Mouse (Mus musculus) forebrain, postnatal 0 days (tissue): ENCODE measurements around the gene Gorasp1. TPM values are rescaled to one million over a fixed set of nuclear protein-coding genes. Genes with fewer than 3 reads are reported as not detected.

Source experiments
- ATAC-seq: fragments of 200-750 bp; cut with Nextera tagmentation; 2 replicates; pipeline ENCODE4 v1.8.0; 2017; ENCODE audit warnings: mild to moderate bottlenecking, moderate library complexity
- DNase-seq: peaks from one replicate; pipeline ENCODE4 v3.0.0-alpha.2; 2015
- H3K27ac ChIP-seq: fragments of 300-500 bp; sonication (generic); 2 replicates; pipeline ENCODE4 v1.5.1; 2014; ENCODE audit warnings: low read depth, mild to moderate bottlenecking, antibody characterized with exemption, low read length, moderate library complexity, mixed read lengths
- H3K27me3 ChIP-seq: fragments of 300-500 bp; sonication (generic); 2 replicates; pipeline ENCODE4 v1.6.1; 2014; ENCODE audit warnings: mild to moderate bottlenecking, low read length, mixed read lengths; ENCODE audit not compliant: insufficient read depth
- H3K36me3 ChIP-seq: fragments of 300-500 bp; sonication (generic); 2 replicates; pipeline ENCODE4 v1.6.1; 2014; ENCODE audit warnings: mild to moderate bottlenecking, moderate library complexity; ENCODE audit not compliant: insufficient read depth
- H3K4me1 ChIP-seq: fragments of 300-500 bp; sonication (generic); 2 replicates; pipeline ENCODE4 v1.6.1; 2014; ENCODE audit warnings: antibody characterized with exemption; ENCODE audit not compliant: insufficient read depth
- H3K4me2 ChIP-seq: fragments of 300-500 bp; sonication (generic); 2 replicates; pipeline ENCODE4 v1.6.1; 2014; ENCODE audit warnings: low read depth, mild to moderate bottlenecking, moderate library complexity
- H3K4me3 ChIP-seq: fragments of 300-500 bp; sonication (generic); 2 replicates; pipeline ENCODE4 v1.5.1; 2014; ENCODE audit warnings: low read depth, low read length, mixed read lengths
- H3K9ac ChIP-seq: fragments of 300-500 bp; sonication (generic); 2 replicates; pipeline ENCODE4 v1.6.1; 2014; ENCODE audit warnings: mild to moderate bottlenecking
- H3K9me3 ChIP-seq: fragments of 300-500 bp; sonication (generic); 2 replicates; pipeline ENCODE4 v1.6.1; 2016; ENCODE audit warnings: low read length
- CTCF ChIP-seq: sonication (generic); IDR thresholded peaks from 2 replicates; pipeline ENCODE4 v1.5.1; 2016; ENCODE audit warnings: antibody characterized with exemption, control low read depth, low read depth
- WGBS: fragments of 180-500 bp; shearing (Covaris S2); extraction: QIAGEN DNeasy Blood & Tissue Kit; methylation state at CpG from one replicate; pipeline ENCODE4 v1.1.7; 2014; 5-methylcytosine and 5-hydroxymethylcytosine counted together
- polyA plus RNA-seq: library from polyadenylated mRNA; unstranded; fragments of >200 nt; fragmentation: Nextera tagmentation; extraction: Ambion mirVana; gene quantifications from 2 replicates; pipeline ENCODE4 v1.2.1, GENCODE M21; 2015
- total RNA-seq: library from RNA; depleted of rRNA; stranded (reverse); fragments of >200 nt; gene quantifications from 2 replicates; pipeline ENCODE4 v1.2.3, GENCODE M21; 2014

The Gorasp1 gene
- total and polyA plus RNA-seq, 2 experiments from 2014 or later, result 24.0 to 27.9 TPM

- Histone ChIP-seq H3K9ac (no peak overlapping the region), H3K4me2 (no peak overlapping the region), H3K27ac (no peak overlapping the region), H3K4me3 (no peak overlapping the region), H3K9me3 (no peaks in the 10 kb centered on the region), H3K27me3 (no peaks in the 10 kb centered on the region), H3K4me1 (no peaks in the 10 kb centered on the region), H3K36me3 (peaks cover 49% of the 10 kb centered on the region)
- ATAC-seq (no peak), DNase-seq (no peak)
- no peak for TF ChIP-seq CTCF
- WGBS, result 87% methylated on average over 12 of the region's 12 CpGs
Measured at GRCm38 (mm10) chr9:119902410-119903151, 34.8 kb downstream of the Gorasp1 start.

- Histone ChIP-seq H3K4me3 (no peak overlapping the region), H3K27ac (no peak overlapping the region), H3K36me3 (peaks cover 20% of the 10 kb centered on the region), H3K9ac (no peak overlapping the region), H3K4me2 (no peak overlapping the region), H3K27me3 (no peaks in the 10 kb centered on the region), H3K4me1 (0 out of 2 replicates have a peak, but pooled peaks cover 6% of the 10 kb centered on the region), H3K9me3 (no peaks in the 10 kb centered on the region)
- DNase-seq (no peak), ATAC-seq (no peak)
- TF ChIP-seq CTCF, result no peak
- 94% methylated on average over 2 of the region's 2 CpGs for WGBS
Measured at GRCm38 (mm10) chr9:119899446-119899845, 37.9 kb downstream of the Gorasp1 start.

GRCm38 (mm10) chr9:119895040-119895721 lies 42.2 kb downstream of the Gorasp1 start:
- Histone ChIP-seq H3K27ac (peak overlapping the region; percentile 83), H3K9me3 (no peaks in the 10 kb centered on the region), H3K27me3 (no peaks in the 10 kb centered on the region), H3K4me2 (peak overlapping the region; percentile 83), H3K36me3 (0 out of 2 replicates have a peak, but pooled peaks cover 4% of the 10 kb centered on the region), H3K9ac (peak overlapping the region; percentile 73), H3K4me1 (peaks cover 12% of the 10 kb centered on the region; the same call in 1 of the 2 replicates), H3K4me3 (peak overlapping the region; percentile 94)
- TF ChIP-seq CTCF, result no peak
- peak; percentile 60 for ATAC-seq
- peak; percentile 18 for DNase-seq
- 2% methylated on average over 44 of the region's 71 CpGs for WGBS

GRCm38 (mm10) chr9:119894339-119895009 lies 42.9 kb downstream of the Gorasp1 start, which contains the start of gene Wdr48:
Wdr48 (plus strand) TSS chr9:119894878.
- Histone ChIP-seq H3K36me3 (0 out of 2 replicates have a peak, but pooled peaks cover 4% of the 10 kb centered on the region), H3K4me2 (peak within 1 kb of the TSS; percentile 83), H3K4me1 (peaks cover 12% of the 10 kb centered on the region; the same call in 1 of the 2 replicates), H3K9ac (peak within 1 kb of the TSS; percentile 73), H3K27me3 (no peaks in the 10 kb centered on the region), H3K4me3 (peak within 1 kb of the TSS; percentile 94), H3K27ac (peak within 1 kb of the TSS; percentile 83), H3K9me3 (no peaks in the 10 kb centered on the region)
- peak; percentile 99 for ATAC-seq
- no peak for TF ChIP-seq CTCF
- peak; percentile 99 for DNase-seq
- 5% methylated on average over 34 of the region's 34 CpGs for WGBS

GRCm38 (mm10) chr9:119893881-119894280 lies 43.5 kb downstream of the Gorasp1 start:
- Histone ChIP-seq H3K27me3 (no peaks in the 10 kb centered on the region), H3K36me3 (0 out of 2 replicates have a peak, but pooled peaks cover 4% of the 10 kb centered on the region), H3K27ac (peak overlapping the region; percentile 83; the same call in 1 of the 2 replicates), H3K9me3 (no peaks in the 10 kb centered on the region), H3K4me1 (peaks cover 12% of the 10 kb centered on the region; the same call in 1 of the 2 replicates), H3K4me2 (peak overlapping the region; percentile 83), H3K4me3 (no peak overlapping the region), H3K9ac (no peak overlapping the region)
- no peak for TF ChIP-seq CTCF
- WGBS, result 89% methylated on average over 5 of the region's 5 CpGs
- ATAC-seq, result no peak
- DNase-seq, result no peak

- Histone ChIP-seq H3K27me3 (no peaks in the 10 kb centered on the region), H3K4me1 (peaks cover 13% of the 10 kb centered on the region; the same call in 1 of the 2 replicates), H3K27ac (no peak overlapping the region), H3K4me2 (no peak overlapping the region), H3K36me3 (no peaks in the 10 kb centered on the region), H3K9me3 (no peaks in the 10 kb centered on the region), H3K4me3 (no peak overlapping the region), H3K9ac (no peak overlapping the region)
- no peak for ATAC-seq
- peak; percentile 86 for TF ChIP-seq CTCF
- DNase-seq, result peak; percentile 81
- WGBS, result 28% methylated on average over 2 of the region's 2 CpGs
Measured at GRCm38 (mm10) chr9:119890692-119891091, 46.7 kb downstream of the Gorasp1 start.
